In the genomic region with DNA sequence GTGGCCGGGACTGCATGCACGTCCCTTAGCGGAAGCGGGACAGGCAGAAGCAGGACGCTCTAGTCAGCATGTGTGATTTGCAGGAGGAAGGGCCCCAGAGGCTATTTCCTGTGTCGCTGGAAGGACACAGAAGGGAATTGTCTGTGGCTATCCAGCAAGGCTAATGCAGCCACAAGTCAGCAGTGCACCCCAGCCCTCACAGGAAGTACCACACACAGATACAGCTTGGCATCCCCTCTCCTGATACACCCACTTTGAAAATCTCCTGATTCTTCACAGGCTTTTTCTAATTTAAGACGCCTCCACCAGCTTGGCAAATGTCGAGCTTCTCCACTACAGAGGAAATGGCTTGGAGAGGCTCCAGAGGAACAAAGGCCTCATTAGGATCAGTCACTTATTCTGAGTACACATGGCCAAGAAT, we compare ENCODE assay signal across 8 mouse cellular contexts.
DNase-seq lines count a peak whose midpoint lies in the region; ATAC-seq and TF ChIP-seq lines count a peak whose summit lies in the region.

No protein-coding gene starts in this region.

- peak; percentile 84 for DNase-seq in MN1 (ENCODE audit: low spot score)
- peak; percentile 90 for DNase-seq in brain, embryonic 14.5 days (ENCODE audit: low read depth)
- DNase-seq in frontal cortex, postnatal 14 days (ENCODE audit: low spot score in 2 of 2): peak; percentile 44 to 51
- peak; percentile 47 to 60 for DNase-seq in layer of hippocampus, adult 8-10 months (ENCODE audit: low spot score in 2 of 2)

- H3K4me3 ChIP-seq in hindbrain, embryonic 12.5 days: no peak overlapping the region
- no peak overlapping the region for H3K4me3 ChIP-seq in liver, embryonic 16.5 days (ENCODE audit: low read depth, low read length)
- no peak overlapping the region for H3K4me3 ChIP-seq in neural tube, embryonic 14.5 days (ENCODE audit: low read depth, low read length)

- peak overlapping the region; percentile 35 for H3K27ac ChIP-seq in hindbrain, embryonic 12.5 days
- peak overlapping the region; percentile 99 for H3K27ac ChIP-seq in liver, embryonic 16.5 days (ENCODE audit: low read length)
- peak overlapping the region; percentile 57; the same call in 1 of the 2 replicates for H3K27ac ChIP-seq in neural tube, embryonic 14.5 days (ENCODE audit: low read depth, low read length)

- WGBS in hindbrain, embryonic 12.5 days: 34% methylated on average over 8 of the region's 8 CpGs
- WGBS in liver, embryonic 16.5 days (ENCODE audit: insufficient replicate concordance): 23% methylated on average over 8 of the region's 8 CpGs
- WGBS in neural tube, embryonic 14.5 days: 25% methylated on average over 8 of the region's 8 CpGs

- no peaks in the 10 kb centered on the region for H3K9me3 ChIP-seq in hindbrain, embryonic 12.5 days (replicated peaks)
- no peaks in the 10 kb centered on the region for H3K9me3 ChIP-seq in liver, embryonic 16.5 days (replicated peaks; ENCODE audit: control insufficient read depth, low read length)
- H3K9me3 ChIP-seq in neural tube, embryonic 14.5 days (ENCODE audit: control insufficient read depth, low read length): no peaks in the 10 kb centered on the region

- no peak overlapping the region for H3K9ac ChIP-seq in hindbrain, embryonic 12.5 days
- peak overlapping the region; percentile 27; the same call in 1 of the 2 replicates for H3K9ac ChIP-seq in liver, embryonic 16.5 days (ENCODE audit: low read depth, low read length)
- no peak overlapping the region for H3K9ac ChIP-seq in neural tube, embryonic 14.5 days (replicated peaks; ENCODE audit: low read depth, low read length)

- H3K4me1 ChIP-seq in hindbrain, embryonic 12.5 days: peaks cover 12% of the 10 kb centered on the region
- H3K4me1 ChIP-seq in liver, embryonic 16.5 days (ENCODE audit: control insufficient read depth, low read depth, low read length): peaks cover 44% of the 10 kb centered on the region
- H3K4me1 ChIP-seq in neural tube, embryonic 14.5 days (ENCODE audit: control insufficient read depth, insufficient read depth, low read length): 0 out of 2 replicates have a peak, but pooled peaks cover 7% of the 10 kb centered on the region

- ATAC-seq in hindbrain, embryonic 12.5 days (ENCODE audit: low FRiP score): peak; percentile 69
- 0 out of 2 replicates have a peak, but pooled peaks have one; percentile 1 for ATAC-seq in liver, embryonic 16.5 days (ENCODE audit: low read depth)
- peak; percentile 85 for ATAC-seq in neural tube, embryonic 14.5 days (ENCODE audit: low read depth)
- no peak for ATAC-seq in monocyte, adult 5-6 weeks (replicated peaks; ENCODE audit: insufficient number of reproducible peaks, low FRiP score, low TSS enrichment, poor library complexity, severe bottlenecking)

- TF ChIP-seq POLR2A in brain, embryonic 14.5 days (IDR thresholded peaks at IDR 0.05; ENCODE audit: borderline replicate concordance, extremely low read depth, insufficient read depth, insufficient read length, poor library complexity, severe bottlenecking): no peak

- no peak for TF ChIP-seq CTCF in brain, embryonic 14.5 days (IDR thresholded peaks at IDR 0.05; ENCODE audit: borderline replicate concordance, extremely low read depth, insufficient read depth, insufficient read length)

- no peaks in the 10 kb centered on the region for H3K27me3 ChIP-seq in hindbrain, embryonic 12.5 days
- H3K27me3 ChIP-seq in liver, embryonic 16.5 days (ENCODE audit: control insufficient read depth, insufficient read depth, low read depth, low read length): no peaks in the 10 kb centered on the region
- H3K27me3 ChIP-seq in neural tube, embryonic 14.5 days (ENCODE audit: control insufficient read depth, insufficient read depth, low read length): no peaks in the 10 kb centered on the region

- H3K4me2 ChIP-seq in hindbrain, embryonic 12.5 days (replicated peaks): no peak overlapping the region
- peak overlapping the region; percentile 7; the same call in 1 of the 2 replicates for H3K4me2 ChIP-seq in liver, embryonic 16.5 days (ENCODE audit: low read depth, low read length)
- no peak overlapping the region for H3K4me2 ChIP-seq in neural tube, embryonic 14.5 days (ENCODE audit: low read depth, low read length)

- H3K36me3 ChIP-seq in hindbrain, embryonic 12.5 days: no peaks in the 10 kb centered on the region
- H3K36me3 ChIP-seq in liver, embryonic 16.5 days (ENCODE audit: control insufficient read depth, insufficient read depth): no peaks in the 10 kb centered on the region
- no peaks in the 10 kb centered on the region for H3K36me3 ChIP-seq in neural tube, embryonic 14.5 days (ENCODE audit: control insufficient read depth, insufficient read depth, low read length)

Comparison
In these comparisons a context has a peak if more than half of its experiments do, and no peak if none do; other contexts are left out.
1. H3K27ac ChIP-seq: peak in every context shown above with its lines; median percentile 99 in liver, embryonic 16.5 days; 57 in neural tube, embryonic 14.5 days; 35 in hindbrain, embryonic 12.5 days.